Mouse (Mus musculus) left cerebral cortex, adult 8-10 months (tissue): ENCODE measurements around the gene Usmg5. TPM values are rescaled to one million over a fixed set of nuclear protein-coding genes. Genes with fewer than 3 reads are reported as not detected.

Source experiments
- DNase-seq, 2 experiments: peaks; one replicate each; pipeline ENCODE4 v3.0.0; 2022; ENCODE audit warnings: low spot score in 2 of 2
- total RNA-seq, 4 experiments: library from RNA; stranded (reverse); gene quantifications; 2 replicates each; pipeline ENCODE4 v1.2.4; 2022

The Usmg5 gene
- total RNA-seq, 4 experiments from 2014 or later = 772 to 821 (median 786) TPM

DNA sequence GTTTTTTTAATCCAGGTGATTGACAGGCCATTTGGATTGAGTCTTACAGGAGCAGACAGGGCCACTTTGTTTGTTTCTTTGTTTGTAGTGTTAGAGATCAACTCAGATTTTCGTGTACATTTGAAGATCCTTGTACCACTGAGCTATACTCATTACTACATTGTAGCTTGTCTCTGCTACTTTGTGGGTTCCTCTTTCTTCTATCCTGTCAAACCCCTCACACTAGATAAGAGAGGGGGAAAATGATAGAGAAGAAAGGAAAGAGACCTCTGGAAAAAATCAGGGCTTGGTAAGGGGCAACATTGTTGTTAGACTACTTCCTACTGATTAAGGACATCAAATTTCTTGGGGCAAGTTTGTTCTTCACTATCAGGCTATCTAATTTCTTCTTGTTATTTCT, 32.8 kb downstream of the Usmg5 start:
- DNase-seq = no peak

DNA sequence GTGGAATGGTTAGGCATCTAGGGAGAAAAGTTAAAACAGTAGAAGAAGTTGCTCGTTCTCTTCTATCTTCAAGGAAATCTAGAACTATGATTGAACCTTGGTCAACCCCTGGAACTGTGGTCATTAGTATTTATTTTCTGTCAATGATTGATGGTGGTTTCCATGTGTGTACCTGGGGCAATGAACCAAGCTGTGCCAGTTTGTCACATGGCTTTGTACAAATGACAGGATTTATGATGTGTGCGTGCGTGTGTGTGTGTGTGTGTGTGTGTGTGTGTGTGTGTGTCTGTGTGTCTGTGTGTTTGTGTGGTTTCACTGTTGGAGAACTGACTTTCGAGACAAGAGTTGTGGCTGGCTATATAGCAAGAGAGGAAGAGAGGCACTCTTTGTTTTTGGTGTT, 37.0 kb downstream of the Usmg5 start:
- no peak for DNase-seq

DNA sequence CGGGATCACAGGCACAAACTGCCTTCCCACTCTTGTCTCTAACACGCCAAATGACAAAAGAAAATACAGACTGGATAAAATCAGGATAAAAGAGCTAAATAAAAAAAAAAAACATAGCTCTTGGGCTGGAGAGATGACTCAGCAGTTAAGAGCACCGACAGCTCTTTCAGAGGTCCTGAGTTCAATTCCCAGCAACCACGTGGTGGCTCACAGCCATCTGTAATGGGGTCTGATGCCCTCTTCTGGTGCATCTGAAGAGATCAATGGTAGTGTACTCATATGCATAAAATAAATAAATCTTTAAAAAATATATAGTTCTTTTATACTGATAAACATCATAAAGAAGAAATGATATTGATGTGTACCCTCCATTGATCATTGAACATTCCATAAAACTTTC, 37.5 kb downstream of the Usmg5 start:
- DNase-seq = no peak

DNA sequence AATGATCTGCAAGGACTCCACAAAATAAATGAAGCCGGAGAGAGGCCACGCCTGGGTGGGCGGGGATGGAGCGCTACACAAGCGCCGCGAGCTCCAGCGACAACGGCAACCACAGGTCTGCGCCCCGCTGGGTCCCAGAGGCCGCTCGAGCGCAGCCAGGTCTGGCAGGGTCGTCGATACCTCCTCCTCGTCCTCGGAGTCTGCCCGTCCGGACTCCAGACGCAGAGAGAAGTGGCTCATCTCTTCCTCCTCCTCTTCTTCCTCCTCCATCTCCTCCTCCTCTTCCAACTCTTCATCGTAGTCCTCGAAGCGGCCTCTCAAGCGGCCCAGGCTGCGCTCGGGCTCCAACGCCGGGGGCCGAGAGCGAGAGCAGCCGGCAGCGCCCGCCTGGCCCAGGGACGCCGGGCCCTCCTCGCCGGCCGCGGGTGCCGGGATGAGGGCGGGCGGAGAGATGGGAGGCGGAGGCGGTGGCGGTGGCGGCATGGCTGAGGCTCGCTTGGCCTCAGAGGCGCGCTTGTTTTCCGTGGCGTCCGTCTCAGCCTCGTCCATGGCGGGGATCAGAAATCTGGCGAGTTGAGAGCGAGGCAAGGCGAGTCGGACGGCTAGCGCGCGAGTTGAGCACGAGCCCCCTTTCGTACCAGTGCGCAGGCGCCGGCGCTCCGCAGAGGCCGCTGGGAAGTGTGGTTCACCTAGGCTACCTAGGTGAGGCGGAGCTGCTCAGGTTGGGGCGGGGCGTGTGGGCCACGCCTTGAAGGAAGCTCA, 40.0 kb downstream of the Usmg5 start, which contains the start of gene Pcgf6:
Pcgf6 (minus strand) TSS at position 636 of the 762 bp plus-strand sequence.
- peak; percentile 66 to 68 for DNase-seq

DNA sequence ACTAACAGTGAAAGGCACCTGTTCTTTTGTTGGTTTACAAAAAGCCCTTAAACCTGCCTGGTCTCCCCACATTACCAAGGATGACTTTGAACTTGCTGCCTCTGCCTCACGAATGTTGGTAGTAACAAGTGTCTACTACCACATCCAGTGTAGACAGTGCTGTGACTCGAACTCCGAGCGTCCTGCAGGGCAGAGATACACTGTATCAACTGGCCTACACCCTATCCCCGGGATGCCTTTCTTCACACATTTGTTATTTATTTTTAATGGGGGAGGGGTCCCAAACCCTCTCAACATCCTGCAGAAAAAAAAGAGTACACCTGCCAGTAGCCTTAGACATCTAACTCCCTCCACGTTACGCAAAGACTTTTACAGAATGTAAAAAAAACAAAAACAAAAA, 40.6 kb downstream of the Usmg5 start:
- DNase-seq = no peak

DNA sequence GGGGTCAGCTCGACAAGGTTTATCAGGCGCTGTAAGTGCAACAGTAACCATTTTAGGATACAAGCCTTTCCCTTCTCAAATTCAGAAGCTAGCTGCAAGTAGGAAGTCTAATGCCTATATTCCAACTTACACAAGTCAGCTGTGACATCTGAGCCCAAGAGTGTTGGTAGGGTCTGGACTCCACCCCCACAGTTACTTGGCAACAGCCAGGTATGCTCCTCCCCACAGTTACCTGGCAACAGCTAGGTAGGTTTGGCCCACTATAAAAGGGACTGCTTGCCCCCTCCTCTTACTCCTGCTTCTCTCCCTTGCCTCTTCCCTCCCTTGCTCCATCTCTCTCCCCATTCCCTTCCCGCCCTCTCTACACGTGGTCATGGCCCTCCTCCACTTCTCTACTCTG, 41.4 kb downstream of the Usmg5 start:
- DNase-seq = no peak

DNA sequence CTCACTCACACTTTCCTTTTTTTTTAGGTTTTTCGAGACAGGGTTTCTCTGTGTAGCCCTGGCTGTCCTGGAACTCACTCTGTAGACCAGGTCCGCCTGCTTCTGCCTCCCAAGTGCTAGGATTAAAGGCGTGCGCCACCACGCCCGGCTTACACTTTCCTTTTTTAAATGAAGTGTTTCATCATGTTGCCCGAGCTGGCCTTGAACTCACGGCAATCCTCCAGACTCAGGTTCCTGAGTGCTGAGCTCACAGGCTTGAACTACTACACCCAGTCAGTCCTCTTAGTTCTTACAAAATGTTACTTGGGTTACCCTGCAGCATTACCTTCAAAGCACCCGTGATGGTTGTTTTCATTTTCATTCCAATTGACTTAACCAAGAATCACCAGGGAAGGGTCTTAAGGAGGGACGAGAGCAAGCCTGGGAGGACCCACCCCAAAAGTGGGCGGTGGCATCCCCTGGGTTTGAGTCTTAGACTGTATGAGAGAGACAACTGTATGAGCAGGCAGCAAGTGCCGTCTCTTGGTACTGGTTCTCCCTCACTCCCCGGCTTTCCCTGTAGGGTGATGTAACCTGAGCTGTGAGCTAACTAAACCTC, 43.1 kb downstream of the Usmg5 start:
- DNase-seq = no peak

DNA sequence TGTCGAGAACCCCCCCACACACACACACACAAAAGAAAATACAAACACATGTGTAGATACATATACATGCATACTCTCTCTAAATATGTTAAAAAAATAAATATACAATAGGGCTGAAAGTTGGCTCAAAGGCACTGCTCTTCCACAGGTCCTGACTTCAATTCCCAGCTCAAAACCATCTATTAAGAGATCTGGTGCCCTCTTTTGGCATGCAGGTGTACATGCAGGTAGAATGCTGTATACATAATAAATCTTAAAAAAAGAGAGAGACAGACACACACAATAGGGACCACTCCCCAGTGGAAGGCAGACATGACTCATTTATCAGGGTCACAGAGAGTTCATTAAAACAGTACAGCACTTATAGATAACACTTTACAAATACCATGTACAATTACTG, 44.1 kb downstream of the Usmg5 start:
- DNase-seq = no peak

DNA sequence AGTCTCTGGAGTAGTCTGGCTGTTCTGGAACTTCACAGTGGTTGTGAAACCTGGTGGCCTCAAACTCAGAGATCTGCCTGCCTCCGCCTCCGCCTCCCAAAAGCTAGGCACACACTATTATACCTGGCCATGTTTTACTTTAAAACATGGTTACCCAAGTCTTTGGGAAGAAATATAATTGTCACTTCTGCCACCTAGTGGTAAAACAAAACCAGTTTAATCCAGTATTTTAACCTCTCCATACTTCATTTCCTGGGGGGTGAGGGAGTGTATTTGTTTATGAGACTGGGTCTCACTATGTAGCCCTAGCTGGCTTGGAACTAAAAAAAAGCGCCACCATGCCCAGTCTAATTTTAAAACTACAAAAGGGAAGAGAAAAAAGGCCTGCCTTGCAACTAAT, 46.8 kb downstream of the Usmg5 start:
- no peak for DNase-seq

DNA sequence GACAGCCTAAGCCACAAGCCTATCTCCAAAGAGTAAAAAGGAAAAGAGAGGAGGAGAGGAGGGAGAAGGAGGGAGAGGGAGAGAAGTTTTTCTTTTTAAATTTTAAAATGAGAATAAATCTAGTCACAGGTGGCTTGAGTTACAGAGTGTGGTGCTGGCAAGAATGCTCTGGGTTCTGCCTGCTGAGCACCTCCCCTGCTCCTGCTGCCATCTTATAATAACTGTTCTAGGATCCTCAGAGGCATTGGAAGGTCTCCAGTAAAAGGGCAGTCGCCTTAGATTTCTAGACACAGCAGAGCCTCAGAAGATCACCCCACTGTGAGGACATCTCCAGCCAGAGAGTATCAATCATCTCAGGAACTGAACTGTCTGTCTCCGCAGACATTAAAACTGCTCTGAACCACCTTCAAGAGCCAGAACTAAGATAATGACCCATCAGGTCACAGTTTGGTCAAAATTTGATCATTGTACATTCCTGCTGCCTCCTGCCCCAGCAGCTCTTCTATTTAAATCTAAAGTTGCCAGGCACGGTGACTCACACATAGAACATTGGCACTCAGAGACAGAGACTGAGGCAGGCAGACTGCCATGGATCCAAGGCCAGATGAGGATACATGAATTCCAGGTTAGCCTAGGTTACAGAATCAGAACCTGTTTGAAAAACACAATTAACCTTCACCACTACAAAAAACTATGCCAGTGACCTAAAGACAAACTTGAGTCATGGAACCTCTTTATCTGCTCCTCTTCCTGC, 49.5 kb downstream of the Usmg5 start:
- no peak for DNase-seq

DNA sequence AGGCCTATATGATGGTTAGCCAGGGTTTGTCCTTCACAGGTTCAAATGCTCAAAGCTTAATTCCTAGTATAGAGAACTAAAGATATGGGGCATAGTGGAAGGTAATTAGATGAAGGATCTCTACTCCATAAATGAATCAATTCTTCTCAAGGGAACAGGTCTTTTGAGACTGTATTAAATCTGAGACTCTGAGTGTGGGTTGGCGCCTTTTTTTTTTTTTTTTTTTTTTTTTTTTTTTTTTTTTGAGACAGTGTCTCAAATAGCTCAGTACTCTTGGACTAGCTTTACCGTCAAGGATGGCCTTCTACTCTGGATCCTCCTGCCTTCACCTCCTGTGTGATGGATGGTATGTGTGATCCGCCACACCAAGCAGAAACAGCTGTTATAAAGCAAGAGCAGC, 53.9 kb downstream of the Usmg5 start:
- no peak for DNase-seq

DNA sequence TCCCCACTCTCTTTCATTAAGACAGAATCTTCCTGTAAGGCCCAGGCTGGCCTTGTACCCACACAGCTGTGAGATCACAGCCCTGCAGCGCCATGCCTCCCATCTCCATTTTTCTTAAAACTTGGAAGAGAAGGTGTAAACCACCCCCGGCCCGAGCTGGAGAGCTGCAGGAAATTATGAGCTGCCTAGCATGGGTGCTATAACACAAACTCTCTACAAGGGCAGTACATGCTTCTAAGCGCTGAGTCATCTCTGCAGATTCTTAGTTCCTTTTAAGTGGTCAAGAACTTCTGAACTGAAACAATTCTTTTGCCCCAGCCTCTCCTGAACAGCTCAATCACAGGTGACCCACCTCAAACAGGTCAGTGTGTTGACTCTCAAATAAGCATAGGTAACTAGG, 55.5 kb downstream of the Usmg5 start:
- DNase-seq = peak in 1 of 2 experiments; percentile 76

Other genes with a start within 250 kb of the Usmg5 start
- 100 to 1,000 TPM; 175 to 187 (median 178) TPM for gene Ina, start 75.9 kb downstream of the Usmg5 start, total RNA-seq
- 10 to 100 TPM; 70.8 to 83.9 (median 82.1) TPM for gene Nt5c2, start 75.5 kb downstream of the Usmg5 start, total RNA-seq
- gene Pcgf6, start 39.7 kb downstream of the Usmg5 start, total RNA-seq = 10 to 100 TPM; 14.4 to 15.8 (median 15.1) TPM
- 1 to 10 TPM; 4.8 to 6.0 (median 5.3) TPM for gene Taf5, start 22.9 kb downstream of the Usmg5 start, total RNA-seq
- gene Pdcd11, start 121 bp upstream of the Usmg5 start, total RNA-seq = 10 to 100 TPM; 14.8 to 15.9 (median 15.3) TPM
- 1 to 10 TPM; 4.4 to 6.6 (median 6.3) TPM for gene Calhm2, start 47.6 kb upstream of the Usmg5 start, total RNA-seq
- not detected for gene Calhm1, start 53.6 kb upstream of the Usmg5 start, total RNA-seq
- not detected for gene Calhm3, start 67.1 kb upstream of the Usmg5 start, total RNA-seq
- gene Neurl1a, start 88.2 kb upstream of the Usmg5 start, total RNA-seq = 100 to 1,000 TPM; 159 to 179 (median 172) TPM